Mouse (Mus musculus): ENCODE measurements around the gene Samd4.

The Samd4 gene

DNA sequence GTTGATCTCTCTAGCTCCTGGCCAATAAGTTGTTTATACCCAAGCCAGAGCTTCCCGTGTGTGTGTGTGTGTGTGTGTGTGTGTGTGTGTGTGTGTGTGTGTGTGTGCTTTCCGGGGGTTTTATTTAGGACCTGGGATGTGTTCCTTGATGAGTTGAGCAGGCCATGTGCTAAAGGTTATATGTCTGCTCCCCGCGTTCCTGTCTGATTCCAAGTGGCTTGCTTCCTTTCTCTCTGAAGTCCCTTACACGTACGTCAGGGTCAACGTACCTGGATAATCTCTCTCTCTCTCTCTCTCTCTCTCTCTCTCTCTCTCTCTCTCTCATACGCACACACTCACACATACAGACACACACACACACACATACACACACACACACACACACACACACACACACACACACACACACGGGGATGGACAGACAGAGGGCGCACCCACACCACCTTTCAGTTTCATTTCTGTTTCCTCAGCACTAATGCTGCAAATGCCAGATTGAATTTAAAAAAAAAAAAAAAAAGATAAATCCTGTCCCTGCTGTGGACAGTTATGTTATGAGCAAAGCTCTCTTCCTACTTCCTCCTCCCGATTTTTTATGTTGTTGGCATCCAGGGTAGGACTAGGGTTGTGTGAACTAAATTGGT is 117.6 kb downstream of the Samd4 start:
- DNase-seq (ENCODE audit: low spot score in 2 of 2) = no peak

GRCm38 (mm10) chr14:47000786-47001761 is 118.4 kb downstream of the Samd4 start:
- no peak for DNase-seq (ENCODE audit: low spot score in 2 of 2)

DNA sequence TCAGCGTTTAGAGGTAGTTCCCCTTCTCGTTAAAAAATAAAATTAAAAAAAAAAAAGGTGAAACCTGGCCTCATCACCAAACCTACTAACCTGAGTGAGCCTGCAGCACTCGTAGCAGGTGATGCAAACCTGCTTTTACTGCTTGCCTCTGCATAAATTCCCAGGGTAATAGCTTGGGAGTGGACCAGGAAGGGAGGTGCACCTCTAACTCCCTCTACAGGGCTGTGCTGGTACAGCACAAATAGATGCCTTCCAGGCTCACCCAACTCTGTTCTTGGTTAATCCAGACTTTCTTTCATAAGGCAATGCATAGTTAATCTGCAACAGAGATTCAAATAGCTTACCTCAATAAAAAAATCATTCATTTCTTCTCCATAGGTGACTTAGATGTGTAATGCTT is 121.5 kb downstream of the Samd4 start:
- DNase-seq (ENCODE audit: low spot score in 2 of 2) = no peak

DNA sequence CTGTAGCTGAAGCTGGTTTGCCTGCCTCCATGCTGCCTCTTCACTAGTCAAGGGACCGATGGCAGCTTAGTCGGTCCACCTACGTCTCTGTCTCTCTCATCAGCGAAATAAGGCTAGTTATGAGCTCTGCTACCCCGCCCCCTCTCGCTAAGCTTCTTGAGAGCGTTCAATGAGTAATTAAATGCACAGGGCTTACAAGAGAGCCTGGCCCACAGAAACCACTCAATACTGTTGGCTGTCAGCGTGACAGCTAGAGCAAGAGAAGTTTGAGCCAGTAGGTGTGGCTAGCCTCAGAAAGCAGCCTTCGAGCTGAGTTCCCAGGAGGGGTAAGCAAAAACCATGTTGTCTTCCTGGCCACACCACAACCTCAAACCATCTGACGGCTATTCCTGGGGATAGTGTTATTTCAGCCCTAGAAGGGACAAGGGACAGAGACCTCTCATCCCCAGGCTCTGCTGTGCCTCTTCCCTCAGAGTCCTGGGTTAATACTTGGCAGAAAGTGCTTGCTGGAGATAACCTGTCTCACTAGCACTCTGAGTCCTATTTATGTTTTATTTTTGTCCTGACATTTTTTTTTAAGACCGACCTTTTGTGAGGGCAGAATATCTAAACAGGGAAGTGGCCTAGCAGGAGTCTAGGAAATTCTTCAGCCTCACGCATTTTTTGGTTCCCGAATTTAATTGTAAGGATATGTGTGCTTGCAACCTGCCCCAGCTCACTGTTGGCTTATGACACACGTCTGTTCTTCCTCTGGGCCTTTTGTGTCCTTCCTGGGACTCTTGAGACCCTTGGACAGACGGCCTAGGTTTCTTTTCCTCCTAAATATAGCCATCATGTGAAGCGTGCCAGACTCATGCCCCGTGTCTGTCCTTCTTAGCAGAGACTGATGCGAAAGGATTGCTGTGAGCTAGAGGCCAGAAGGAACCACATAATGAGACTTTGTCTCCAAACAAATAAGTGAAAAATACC is 128.8 kb downstream of the Samd4 start:
- no peak for DNase-seq (ENCODE audit: low spot score in 2 of 2)

DNA sequence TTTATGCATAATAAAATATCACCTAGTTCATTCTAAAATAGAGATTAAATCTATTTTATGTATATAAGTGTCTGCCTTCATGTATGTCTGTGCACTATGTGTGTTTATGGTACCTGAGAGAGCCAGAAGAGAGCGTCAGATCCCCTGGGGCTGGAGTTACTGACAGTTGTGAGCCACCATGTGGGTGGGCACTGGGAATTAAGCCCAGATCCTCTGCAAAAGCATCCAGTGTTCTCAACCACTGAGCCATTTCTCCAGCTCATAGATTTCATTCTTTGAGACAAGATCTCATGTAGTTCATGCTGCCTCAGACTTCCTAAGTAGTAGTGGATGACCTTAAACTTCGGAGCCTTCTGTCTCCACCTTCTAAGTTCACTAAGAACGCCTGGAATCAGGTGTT is 133.0 kb downstream of the Samd4 start:
- DNase-seq (ENCODE audit: low spot score in 2 of 2) = no peak

- no peak for DNase-seq (ENCODE audit: low spot score in 2 of 2)
Observed at GRCm38 (mm10) chr14:47017658-47018057, 135.0 kb downstream of the Samd4 start.

DNA sequence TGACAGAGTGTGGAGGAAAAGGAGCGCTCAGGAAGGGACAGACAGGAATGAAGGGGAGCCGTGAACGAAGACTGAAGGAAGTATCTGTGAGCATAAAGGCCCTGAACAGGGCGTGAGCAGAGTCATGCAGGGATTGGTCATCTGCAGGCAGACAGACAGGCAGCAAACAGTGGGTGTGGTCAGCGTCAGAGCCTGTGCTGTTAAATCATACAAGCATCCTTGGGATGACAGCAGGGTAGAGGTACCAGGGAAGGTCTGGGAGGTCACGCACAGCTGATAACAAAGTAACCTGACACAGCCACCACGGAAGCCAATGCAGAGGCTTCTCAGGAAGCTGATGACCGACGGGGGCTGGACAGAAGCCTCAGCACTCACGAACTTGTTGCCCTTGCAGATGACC is 138.2 kb downstream of the Samd4 start:
- DNase-seq (ENCODE audit: low spot score in 2 of 2) = no peak

- no peak for DNase-seq (ENCODE audit: low spot score in 2 of 2)
Observed at GRCm38 (mm10) chr14:47023529-47023928, 140.9 kb downstream of the Samd4 start.

DNA sequence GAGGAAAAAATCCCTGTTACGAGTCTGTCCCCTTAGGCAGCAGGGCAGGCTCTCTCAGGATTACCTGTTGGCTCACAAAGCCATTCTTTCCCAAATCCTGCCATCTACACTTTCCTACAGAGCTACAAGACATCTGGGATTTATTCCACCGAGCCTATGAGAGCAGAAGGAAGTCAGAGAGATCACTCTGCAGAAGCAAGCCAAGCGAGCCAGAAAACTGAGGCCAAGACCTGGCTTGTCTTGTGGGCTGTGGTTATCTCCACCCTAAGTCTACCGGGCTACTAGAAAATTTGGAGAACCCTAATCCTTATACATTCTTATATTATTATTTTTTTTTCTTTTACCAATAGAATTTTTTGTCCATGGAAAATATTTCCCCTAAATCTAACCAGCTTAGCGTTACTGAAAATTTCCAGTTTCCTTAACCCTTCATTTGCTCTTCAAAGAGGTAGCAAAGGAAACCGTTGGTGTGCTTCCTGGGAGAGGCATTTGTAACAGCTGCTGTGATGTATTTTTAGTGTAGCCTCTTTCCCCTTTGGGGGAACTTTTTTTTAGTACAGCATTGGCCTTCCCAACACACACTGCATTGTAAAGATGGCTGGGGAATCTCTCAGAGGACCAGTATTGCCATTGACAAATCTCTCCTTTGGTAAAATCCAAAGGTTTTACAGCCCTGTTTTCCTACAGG is 144.9 kb downstream of the Samd4 start:
- no peak for DNase-seq (ENCODE audit: low spot score in 2 of 2)

GRCm38 (mm10) chr14:47031542-47031941 is 148.9 kb downstream of the Samd4 start:
- DNase-seq (ENCODE audit: low spot score in 2 of 2) = no peak

DNA sequence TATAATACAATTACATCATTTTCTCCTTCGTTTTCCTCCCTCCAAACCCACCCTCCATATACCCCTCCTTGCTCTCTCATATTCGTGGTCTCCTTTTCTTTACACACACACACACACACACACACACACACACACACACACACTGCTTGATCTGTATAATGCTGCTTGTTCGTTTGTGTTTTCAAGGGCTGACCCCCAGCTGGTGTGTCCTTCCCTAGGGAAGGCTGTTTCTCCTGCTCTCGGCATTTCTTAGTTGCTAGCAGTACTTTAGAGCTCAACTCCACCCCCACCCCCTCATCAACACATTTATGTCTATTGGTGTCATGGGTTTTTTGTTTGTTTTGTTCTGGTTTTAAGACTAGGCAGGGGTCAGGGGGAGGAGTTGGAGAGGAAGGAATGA is 149.5 kb downstream of the Samd4 start:
- DNase-seq (ENCODE audit: low spot score in 2 of 2) = no peak

- no peak for DNase-seq (ENCODE audit: low spot score in 2 of 2)
Observed at GRCm38 (mm10) chr14:47033423-47033822, 150.8 kb downstream of the Samd4 start.

DNA sequence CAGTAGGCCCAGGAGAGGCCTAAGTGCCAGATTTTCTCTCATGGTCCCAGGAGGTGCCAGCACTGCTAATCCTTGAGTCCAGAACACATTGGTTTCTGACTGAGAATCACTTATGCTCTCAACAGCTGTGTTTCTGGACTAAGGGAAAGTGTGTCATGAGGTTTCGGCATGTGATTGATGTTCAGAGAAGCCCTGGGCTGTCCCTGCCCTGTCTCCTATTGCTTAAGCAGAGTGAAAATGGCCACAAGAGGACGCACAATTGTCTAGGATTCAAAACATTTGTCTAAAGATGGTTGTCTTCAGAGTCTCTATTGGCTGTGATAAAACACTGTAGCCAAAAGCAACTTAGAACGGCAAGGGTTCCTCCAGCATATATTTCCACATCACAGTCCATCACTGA is 159.0 kb downstream of the Samd4 start:
- DNase-seq (ENCODE audit: low spot score in 2 of 2) = no peak

DNA sequence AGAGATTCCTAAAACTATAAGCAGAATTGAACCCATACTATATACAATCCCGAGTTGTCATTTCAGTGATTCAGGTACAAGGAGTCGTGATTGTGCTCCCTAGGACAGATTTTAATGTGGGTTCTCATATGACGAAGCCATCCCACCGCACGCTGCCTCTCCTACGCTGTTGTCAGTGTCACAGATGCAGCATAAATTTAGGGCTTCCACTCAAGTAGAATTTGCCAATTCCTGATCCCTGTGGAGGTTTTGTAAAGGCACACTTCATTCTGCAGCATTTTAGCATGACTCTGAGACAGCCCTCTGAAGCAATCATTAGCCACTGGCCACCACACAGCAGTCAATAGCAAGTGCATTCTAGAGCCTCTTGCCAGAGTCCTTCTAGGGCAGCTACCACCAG is 166.4 kb downstream of the Samd4 start:
- no peak for DNase-seq (ENCODE audit: low spot score in 2 of 2)

DNA sequence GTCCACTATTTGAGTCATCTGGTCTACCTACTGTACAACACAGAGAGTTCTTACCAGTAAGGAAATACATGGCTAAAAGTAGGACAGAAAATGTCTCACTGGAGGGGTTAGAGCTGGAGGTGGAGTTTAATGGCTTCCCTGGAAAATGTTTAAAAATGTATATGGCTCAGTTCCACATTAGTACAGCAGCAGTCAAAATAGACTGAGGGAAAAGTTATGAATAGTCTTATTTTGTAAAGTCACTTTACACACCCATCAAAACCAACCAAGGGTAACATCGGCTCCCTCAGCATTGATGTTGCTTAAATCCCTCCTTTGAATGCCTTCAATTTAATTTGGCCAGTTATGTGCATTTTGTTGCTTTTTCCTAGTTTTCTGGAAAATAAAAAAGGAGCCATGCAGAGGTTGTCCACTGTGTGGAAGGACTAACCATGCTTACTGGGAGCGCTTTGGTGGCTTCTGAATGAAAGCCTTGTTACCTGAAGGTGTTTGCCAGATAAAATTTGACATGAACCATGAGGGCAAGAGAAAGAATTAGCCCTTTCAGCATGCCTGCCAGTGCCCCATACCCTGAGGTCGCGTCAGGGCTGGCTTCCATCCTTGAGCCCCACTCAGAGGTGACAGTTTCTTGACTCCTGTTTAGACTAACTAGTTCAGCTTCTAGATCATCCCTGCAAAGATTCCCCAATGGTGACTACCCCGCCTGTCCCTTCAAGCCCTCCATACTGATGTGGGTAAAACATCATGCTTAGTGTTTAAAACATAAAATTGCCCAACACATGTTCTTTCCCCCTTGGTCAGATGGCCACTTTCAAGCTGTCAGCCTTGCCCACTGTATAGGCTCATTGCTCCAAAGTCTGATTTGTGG is 169.3 kb downstream of the Samd4 start:
- DNase-seq (ENCODE audit: low spot score in 2 of 2) = no peak

DNA sequence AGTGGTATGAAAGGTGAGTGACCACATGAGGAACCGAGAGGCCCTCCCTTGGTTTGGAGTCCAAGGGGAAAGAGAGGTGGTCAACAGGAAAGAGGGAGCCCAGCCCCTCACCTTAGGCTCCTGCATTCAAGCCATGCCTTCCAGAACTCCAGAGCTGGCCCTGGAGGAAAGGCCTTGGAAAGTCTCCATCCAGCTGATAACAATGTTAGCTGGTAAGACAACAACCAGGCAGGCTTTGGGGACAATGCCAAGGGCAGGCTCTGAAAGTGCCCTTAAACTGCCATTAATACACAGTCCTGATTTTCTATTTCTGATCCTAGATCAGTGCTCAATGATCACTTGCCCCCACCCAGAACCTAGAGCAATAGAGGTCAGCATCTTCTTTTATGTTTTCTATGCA is 170.4 kb downstream of the Samd4 start:
- no peak for DNase-seq (ENCODE audit: low spot score in 2 of 2)

DNA sequence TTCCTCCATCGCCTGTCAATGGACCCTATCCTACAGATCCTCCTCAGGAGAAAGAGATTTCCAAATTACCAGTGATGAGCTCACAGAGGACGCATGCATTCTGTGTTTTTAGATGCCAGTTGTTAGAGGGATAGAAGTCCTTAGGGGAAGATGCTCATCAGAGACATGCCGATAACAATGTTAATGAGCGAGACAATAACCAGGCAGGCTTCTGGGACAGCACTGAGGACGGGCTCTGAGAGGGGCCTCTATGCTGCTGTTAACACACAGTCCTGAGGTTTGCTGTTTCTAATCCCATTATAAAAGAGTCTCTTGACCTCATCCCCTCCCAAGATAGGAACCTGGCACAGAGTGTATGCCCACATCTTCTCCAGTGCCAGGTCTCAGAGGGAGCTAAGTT is 171.2 kb downstream of the Samd4 start:
- DNase-seq (ENCODE audit: low spot score in 2 of 2) = no peak

DNA sequence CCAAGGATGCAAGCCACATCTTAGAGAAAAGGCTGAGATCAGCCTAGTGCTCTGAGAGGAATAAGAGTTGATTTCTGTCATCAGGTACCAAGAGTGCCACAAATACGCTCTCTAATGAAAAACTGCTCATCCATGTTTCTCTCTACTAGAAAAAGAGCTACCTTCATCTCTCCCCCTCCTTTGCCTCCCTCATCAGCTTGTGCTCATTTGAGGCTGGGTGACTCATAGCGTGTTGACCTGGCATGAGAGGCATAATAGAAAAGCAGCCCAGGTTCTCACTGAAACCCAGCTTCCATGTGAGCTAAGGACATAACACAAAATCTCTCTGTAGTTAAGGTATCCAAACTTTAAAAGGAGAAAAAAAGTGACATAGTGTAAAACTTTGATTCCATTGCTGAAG is 176.3 kb downstream of the Samd4 start:
- DNase-seq (ENCODE audit: low spot score in 2 of 2) = no peak

- DNase-seq (ENCODE audit: low spot score in 2 of 2) = no peak
Observed at GRCm38 (mm10) chr14:47065067-47065466, 182.4 kb downstream of the Samd4 start.

GRCm38 (mm10) chr14:47066901-47067300 is 184.2 kb downstream of the Samd4 start:
- no peak for DNase-seq (ENCODE audit: low spot score in 2 of 2)

Data from spleen, postnatal 36 days (tissue).